Mouse (Mus musculus): ENCODE results near the gene Cbx6.
"Not testable (repeated sequence)": the region's sequence is repeated elsewhere in the genome, so short reads cannot be mapped to it uniquely, and the experiment has no call there.

Gene Cbx6

DNA sequence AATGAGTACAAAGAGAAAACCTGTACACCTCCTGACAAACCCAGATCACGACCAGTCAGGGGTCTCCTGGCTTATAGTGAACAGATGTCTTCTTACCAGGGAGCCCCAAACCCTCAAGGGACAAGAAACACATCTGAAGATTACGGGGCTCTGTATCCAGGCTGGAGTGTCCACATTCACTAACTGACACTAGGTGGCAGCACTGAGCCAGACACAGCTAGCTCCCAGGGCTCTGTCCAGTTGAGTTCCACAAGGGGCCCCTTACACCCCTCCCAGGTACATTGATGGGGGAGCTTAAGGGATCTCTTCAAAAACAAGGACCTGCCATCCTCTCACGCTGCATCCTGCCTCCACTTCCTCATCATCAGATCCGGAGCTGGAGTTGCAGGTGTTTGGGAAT, 4.1 kb downstream of the Cbx6 start:
- peak; percentile 84 for DNase-seq (ENCODE audit: low spot score)

DNA sequence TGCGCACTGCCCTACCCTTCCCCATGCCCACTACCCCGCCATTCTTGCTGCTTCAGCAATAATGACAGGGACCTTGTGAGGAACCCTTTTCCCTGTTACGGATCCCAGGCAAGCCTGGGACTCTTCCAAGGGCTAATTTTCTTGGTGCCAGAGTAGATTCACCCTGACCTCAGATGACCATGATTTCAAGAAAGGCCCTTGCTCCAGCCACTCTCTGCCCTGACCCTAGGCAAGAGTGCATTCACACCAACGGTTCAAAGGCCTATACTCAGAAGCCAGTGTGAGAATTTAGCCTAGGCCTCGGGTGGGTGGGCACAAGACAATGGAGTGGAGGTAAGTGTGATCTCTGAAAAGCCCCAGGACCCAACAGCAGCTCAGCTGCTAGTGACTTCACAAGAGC, 5.1 kb downstream of the Cbx6 start:
- DNase-seq (ENCODE audit: low spot score): no peak

DNA sequence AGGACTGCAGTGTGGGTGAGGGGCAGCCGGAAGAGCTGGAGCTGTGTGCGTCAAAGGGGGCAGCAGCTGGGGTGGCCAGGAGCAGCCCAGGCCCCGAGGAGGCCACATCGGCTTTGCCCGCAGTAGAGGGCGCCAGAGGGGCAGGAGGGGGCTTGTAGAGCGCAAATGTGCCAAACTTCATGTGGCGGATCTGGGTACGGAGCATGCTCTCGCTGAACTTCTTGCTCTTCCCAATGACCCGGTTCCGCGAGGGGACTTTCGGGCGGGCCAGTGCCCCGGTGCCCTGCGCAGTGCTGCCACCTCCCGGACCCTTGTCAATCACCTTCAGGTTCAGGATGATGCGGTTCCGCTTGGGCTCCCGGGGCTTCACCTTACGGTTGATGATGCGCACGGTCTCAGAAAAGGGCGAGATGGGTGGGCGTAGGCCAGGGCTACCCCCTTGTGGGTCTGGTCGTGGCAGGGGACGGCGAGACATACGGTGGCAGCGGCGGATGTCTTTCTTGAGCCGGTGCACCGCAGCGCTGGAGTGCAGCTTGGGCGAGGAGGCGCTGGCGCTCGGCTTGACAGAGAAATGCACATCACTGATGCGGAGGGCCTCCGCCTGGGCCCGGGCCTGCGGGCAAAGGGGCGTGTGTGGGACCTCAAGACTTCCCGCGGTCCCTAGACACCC, 6.0 kb downstream of the Cbx6 start:
- peak; percentile 81 for DNase-seq (ENCODE audit: low spot score)

DNA sequence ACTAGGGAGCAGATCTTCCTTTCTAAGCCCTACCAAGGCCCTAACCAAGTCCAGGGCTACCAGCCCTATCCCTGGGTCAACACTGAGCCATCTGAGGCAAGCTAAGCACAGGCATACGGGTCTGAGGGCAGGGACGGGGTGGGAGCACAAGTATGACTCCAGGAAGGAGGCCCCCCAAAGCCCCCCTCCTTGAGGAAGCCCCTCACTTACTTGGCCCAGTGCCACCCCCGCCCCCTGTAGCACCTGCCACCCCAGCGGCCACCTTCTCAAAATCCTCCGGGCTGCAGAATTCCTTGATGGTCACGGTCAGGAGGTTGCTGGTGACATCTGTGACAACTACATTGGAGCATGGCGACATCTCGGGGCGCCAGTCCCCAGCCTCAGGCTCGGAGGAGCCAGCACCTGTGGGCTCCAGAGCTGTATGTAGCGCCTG, 6.7 kb downstream of the Cbx6 start:
- peak; percentile 66 for DNase-seq (ENCODE audit: low spot score)

DNA sequence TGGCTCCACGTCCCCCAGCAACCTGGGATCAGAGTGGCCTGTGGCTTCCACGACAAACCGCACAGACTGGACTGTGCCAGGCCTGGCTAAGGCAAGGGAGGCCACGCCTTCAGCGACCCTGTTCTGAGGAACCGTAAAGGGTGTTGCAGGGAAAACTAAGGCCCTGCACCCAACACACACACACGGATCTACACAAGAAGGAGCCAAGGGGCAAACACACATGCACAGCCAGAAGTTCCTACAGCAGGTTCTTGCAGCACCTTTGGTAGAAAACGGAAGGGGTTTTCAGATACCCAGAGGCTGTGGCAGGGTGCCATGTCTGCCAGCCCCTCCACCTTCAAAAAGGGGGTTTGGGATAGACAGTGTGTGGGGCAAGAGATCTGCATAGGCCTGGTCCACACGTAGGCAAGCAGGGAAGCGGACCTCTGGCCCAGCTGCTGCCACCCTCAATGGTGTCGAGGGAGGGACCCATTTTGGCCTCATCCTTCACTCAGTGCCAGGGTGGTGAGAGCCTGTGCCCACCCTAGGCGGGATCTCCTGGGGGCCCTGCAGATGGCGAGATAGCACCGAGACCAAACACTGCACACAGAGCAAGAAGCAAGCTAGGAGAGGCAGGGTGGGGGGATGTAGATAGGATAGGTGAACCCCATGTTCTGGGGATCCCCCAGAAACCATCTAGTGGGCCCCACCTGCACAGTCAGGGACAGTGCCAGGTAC, 7.3 kb downstream of the Cbx6 start:
- peak; percentile 56 for DNase-seq (ENCODE audit: low spot score)

DNA sequence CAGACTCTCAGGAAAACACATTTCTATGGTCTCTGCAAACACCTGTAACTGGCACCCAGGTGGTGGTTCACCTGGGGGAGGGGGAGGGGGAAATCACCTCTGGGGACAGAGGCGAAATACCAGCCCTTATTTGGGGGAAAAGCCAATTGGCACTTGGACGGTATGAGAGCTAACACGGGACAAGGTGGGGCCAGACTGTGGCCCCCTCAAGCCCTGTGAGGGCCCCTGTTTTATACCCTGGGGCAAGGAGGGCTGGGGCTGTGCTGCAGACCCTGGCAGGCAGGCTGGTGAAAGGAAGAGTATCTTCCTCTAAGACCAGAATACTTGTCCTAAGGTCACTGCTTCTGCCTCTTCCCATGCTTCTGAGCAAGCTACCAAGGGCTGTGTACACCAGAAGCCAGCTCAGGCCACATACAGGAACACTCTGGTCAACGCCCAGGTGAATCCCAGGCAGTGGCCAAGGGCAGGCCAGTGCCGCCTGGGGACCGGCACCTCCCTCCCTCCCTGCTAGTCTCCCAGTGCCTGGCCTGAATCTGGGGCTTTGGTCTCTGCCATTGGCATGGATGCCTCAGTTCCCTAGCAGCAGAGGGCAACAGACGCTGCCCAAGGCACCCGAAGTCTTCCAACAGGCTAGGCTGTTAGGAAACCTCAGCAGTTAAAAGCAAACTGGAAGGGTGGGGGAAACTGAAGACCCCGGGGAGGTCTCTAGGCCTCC, 8.1 kb downstream of the Cbx6 start:
- no peak for DNase-seq (ENCODE audit: low spot score)

DNA sequence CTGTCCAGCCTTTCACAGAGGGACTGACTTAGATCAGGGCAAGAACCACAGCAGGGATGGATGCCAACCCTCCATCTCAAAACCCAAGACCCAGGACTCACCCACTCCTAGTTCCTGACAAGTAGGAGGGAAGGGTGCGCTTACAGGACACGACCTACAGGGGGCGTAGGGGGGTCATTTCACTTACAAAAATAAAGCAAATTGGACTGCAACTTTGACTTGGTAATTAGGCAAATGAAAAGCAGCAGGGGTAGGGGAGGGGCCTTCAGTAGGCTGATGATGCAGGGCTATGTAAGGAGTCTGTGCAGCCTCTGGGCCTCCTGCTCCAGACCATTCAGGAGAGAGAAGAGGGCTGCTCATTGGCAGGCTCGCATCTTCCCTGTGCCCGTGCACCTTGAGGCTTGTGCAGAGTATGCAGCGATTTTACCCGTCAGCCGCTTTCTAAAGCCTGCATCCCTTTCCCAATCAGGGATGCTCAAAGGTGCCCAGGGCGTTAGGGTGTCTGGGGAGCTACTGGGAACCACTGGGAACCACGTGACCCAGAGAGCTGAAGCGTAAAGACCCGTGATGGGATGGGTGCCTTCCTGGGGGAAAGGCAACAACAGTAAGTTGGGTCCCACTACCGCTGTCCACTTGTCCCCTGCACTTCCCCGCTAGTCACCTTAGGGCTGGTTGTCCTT, 9.2 kb downstream of the Cbx6 start:
- no peak for DNase-seq (ENCODE audit: low spot score)

DNA sequence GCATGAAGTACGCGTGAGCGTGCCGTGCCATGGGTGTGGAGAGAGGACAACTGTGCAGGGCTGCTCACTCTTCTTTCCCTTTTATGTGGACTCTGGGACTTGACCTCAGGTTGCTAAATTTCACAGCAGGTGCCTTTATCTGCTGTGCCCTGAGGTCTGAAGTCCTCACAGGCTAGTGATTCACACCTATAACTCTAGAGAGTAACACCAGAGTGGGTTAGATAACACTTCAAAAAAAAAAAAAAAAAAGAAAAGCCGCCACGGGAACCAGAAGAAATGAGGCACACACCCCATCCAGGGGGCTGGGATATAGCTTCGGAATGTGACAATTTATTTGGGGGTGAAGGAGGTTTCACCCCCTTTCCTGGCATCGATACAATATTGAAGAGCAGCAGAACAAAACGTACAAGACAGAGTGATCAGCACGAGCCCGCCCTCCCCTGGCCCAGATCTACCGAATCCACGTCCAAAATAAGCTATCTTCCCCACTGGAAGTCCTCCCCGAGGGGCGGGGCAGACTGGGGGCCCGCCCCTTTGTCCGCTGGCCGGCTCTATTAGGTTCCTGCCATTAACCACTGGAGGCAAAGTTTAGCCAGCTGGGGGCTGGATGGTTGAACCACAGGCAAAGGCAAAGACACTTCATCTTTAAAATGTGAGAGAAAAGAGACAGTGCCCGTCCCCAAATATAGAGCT, 10.8 kb downstream of the Cbx6 start:
- peak; percentile 90 for DNase-seq (ENCODE audit: low spot score)

DNA sequence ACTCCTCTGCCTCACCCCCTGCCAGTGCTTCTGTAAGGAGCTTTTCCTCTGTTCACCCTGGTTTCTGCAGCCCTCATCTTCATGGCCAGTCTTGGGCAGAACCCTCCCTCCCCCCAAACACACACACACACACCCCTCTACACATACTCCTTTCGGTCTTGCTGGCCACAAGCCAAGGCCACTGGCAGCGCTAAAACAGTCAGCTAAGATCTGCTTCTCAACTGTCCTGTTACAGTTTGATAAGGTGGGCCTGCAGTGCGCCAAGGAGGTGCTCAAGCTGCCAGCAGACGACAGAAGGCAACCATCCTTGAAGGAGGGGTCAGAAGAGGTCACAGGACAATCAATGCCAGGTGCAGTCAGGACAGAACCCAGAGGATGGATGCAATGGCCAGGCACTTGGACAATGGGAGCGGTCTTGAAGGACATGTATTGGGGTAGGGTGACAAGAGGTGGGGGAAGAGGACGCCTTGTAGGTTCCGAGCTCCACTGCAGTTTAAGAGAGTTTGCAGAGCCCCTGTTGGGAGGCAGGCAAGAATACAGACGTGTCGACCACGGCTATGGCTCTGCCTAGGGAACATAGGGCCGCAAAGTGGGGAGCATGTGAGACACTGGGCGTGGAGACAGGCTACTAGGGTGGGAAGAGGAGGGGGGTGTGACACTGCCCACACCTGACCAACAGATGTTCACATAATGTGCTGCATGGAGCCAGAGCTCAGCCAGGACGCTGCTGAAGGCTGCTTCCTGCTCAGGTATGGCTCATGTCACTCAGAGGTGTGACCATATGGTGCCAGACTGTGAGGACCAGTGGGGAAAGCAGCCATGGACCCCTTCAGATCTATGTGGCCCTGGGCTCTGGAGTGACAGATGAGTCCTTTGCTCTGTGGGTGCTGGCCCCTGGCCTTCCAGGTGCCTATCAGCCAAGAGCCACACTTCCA, 12.0 kb downstream of the Cbx6 start:
- DNase-seq (ENCODE audit: low spot score): peak; percentile 83

DNA sequence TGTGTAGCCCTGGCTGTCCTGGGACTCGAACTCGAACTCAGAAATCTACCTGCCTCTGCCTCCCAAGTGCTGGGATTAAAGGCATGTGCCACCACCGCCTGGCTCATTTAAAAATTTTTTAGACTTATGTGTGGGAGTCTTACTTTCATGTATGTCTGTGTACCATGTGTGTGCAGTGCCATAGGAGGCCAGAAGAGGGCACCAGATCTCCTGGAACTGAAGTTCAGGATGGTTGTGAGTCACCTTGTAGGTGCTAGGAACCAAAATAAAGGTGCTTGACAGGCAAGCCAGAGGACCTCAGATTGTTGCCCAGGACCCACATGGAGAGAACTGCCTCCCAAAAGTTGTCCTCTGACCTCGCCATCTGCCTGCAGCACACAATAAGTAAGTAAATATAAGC, 16.2 kb downstream of the Cbx6 start:
- no peak for DNase-seq (ENCODE audit: low spot score)

DNA sequence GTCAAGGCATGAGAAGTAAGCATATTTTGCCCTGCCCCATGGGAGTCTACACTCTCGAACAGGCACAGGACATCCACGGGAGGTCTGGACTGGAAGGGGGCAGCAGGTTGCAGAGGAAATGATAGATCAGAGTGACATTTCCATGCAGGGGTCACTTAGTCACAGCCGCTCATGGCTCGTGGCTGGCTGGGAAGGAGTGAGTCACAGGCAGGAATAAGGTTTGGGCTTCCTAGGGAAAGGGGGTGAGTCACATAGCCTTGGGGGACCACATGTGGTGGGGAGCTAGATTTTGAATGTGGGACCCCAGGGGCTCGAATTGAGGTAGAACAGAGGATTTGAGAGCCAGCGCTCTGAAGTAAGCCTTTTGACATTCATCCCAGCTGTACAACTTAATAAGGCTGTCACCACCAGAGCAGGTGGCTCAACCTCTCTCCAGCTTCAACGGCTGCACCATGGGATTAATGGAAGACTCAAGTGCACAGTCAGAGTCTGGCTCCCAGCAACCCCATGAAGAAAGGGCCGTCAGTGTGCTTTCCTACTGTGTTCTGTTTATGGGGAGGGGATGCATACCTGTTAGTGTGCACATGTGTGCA, 20.7 kb downstream of the Cbx6 start:
- no peak for DNase-seq (ENCODE audit: low spot score)

DNA sequence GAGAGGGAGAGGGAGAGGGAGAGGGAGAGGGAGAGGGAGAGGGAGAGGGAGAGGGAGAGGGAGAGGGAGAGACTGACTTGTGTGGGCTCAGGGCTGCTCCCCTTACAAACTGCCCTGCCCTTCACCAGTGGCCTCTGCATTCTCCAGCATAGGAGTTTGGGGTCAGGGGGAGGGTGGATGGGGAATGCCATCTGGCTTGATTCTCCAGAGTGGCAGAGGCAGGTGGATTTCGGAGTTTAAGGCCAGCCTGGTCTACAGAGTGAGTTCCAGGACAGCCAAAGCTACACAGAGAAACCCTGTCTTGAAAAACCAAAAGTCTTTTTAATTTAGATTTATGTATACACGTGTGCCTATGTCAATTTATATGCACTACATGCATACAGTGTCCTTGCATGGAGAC, 21.6 kb downstream of the Cbx6 start:
- DNase-seq (ENCODE audit: low spot score): not testable (repeated sequence)

DNA sequence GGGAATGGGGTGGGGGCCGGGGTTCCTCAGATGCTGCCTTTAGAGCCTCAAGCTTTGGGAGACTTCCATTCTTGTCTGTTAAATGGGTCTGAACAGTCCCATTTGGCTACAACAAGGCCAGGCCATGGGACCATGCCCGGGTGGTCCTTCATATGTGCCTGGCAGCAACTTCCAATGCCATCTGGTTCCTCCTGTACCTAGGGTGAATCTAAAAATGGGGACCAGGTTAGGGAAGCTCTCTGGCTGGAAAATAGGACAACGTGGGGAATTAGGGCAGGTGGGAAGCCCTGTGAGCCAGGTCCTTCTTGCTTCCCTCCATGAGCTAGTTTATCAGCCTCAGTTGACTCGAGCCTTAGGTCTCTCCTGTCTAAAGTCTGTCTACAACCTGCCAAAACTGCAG, 23.5 kb downstream of the Cbx6 start:
- no peak for DNase-seq (ENCODE audit: low spot score)

DNA sequence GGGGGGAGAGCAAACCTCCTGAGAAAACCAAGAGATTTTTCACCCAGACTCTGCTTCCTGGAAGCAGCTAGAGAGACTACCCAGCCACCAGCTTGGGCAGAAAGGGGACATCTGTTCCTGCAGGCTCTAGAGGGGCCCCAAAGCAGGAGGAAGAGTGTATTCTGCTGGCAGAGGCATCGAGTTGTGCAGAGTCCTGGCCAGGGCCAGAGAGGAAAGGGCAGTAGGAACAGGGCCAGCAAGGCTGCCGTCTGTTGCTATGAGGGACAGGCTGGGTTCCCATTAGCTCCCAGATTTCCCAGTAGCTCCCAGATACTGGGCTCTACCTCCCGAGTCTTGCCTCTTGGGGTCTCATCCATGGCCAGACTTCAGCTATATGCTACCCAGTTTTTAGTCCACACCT, 24.4 kb downstream of the Cbx6 start:
- DNase-seq (ENCODE audit: low spot score): no peak

DNA sequence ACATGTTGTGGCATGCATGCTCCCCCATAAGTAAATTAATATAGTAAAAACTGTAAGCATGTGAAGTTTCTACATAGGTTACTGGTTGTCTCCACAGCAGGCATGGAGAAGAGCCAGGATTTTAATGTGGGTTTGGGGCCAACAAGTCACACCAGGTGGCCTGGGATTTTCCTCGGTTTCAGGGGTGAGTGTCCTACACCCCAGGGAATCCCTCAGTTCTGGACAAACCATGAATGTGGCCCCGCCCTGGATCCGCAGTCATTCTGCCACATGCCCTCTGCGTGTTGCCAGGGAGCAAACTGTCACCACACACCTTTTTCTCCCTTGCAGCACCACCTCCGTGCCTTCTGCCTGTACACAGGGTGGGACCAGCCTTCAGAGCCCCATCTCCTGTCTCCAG, 25.8 kb downstream of the Cbx6 start:
- no peak for DNase-seq (ENCODE audit: low spot score)

DNA sequence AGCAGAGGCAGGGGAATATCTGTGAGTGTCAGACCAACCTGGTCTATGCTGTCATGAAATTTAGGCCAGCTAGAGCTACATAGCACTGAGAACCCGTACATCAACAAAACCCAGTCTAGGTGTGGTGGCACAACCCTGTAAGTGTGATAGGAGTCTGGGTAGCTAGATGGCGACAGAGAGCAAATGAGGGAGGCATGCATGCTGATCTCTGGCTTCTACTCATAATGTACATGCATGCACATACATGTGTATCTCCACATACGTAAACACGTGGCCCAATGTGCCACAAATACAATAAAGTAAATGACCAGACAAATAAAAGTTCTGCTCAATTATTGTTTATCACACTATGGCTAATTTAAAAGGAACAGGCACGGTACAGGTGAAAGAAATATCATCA, 26.4 kb downstream of the Cbx6 start:
- DNase-seq (ENCODE audit: low spot score): peak; percentile 66

DNA sequence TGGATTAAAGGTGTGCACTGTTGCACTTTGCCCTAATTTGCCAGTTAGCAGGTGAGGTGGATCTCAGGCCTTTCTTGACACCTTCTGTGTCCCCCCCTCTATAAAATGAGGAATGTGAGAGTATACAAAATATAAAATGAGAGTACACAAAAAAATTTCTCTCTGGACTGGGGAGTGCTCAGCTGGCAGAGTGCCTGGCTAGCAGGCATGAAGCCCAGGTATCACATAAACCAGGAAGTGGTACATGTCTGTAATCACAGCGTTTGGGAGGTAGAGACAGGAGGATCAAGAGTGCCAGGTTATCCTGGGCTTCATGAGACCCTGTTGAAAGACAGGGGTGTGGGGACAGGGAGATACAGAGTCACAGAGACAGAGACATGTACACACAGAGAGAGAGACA, 27.4 kb downstream of the Cbx6 start:
- DNase-seq (ENCODE audit: low spot score): no peak

DNA sequence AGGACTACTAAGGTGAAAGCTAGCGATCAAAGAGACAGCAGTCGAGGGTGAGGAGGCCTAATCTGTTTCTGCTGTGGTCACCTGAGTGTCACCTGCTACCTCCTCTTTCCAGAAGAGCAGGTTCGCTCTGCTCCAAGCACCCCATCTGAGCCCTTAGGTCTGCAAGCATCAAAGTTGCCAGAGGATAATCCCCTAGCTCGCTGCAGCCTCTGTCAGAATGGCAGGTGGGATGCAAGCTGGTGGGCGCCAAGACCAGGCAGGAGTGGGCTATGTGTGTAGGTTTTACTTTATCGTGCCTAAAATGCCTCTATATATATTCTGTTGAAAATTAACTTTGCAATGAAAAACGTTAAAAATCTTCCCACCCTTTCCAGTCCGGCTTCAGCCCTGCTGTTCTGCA, 29.2 kb downstream of the Cbx6 start:
- DNase-seq (ENCODE audit: low spot score): no peak

DNA sequence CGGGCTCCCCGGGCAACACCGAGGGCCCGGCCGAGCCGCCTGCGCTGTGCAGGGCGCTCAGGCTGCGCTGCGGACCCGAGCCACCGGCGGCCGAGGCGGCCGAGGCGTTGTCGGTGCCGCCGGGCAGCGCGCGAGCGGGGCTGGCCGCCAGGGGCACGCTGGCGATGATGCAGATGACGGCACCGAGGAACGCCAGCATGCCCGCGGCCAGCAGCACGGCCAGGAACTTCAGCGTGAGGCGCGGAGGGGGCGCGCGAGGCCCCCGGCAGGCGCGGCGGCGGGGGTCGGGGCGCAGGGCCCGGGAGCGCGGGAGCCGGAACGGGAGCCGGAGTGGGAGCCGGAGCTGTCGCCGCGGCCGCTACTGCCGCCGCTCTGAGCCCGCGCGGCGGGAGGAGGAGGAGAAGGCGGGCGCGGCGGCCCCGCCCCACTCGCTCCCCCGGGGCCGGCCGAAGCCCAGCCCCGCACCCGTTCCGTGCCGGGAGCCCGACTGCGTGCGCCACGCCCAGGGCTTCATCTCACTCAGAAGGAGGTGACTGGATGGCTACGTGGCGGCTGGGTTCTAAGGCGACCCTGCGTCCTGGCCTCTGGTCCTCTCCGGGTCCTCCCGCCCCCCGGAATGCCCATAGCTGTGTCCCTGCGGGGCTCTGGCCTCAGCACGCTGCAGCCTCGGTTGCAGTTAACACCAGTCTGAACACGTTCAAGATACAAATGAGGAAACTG, 30.0 kb downstream of the Cbx6 start, which contains the start of gene Nptxr:
Gene Nptxr, minus strand, starts transcription at position 415 of the 720 bp plus-strand sequence.
- peak; percentile 73 for DNase-seq (ENCODE audit: low spot score)
